Comparison of ENCODE assay signal across 9 mouse cellular contexts in genomic region chr19:45812115-45812514, GRCm38 (mm10). TPM values are rescaled to one million over a fixed set of nuclear protein-coding genes. Genes with fewer than 3 reads are reported as not detected.
DNase-seq lines count a peak whose midpoint lies in the region; ATAC-seq lines count a peak whose summit lies in the region.
"Had no signal": no experiment of that assay in that cellular context is flagged by ENCODE, and none has a peak within 500 bp of the region (broad histone marks: within the 10 kb centered on the region; RNA-seq: fewer than 3 reads in every experiment).

No protein-coding gene starts in this region.

- WGBS in forebrain, embryonic 14.5 days, result under 1% methylated on average over 16 of the region's 16 CpGs
- 1% methylated on average over 16 of the region's 16 CpGs for WGBS in lung, embryonic 15.5 days

- H3K27ac ChIP-seq in forebrain, embryonic 14.5 days (ENCODE audit: low read depth, low read length), result no peak overlapping the region
- no peak overlapping the region for H3K27ac ChIP-seq in lung, embryonic 15.5 days

- peak overlapping the region; percentile 22 for H3K4me3 ChIP-seq in forebrain, embryonic 14.5 days (ENCODE audit: low read depth, low read length)
- peak overlapping the region; percentile 21; the same call in 1 of the 2 replicates for H3K4me3 ChIP-seq in lung, embryonic 15.5 days
- H3K4me3 ChIP-seq: myocyte had no signal

- H3K4me2 ChIP-seq in forebrain, embryonic 14.5 days (ENCODE audit: low read length), result peak overlapping the region; percentile 50
- H3K4me2 ChIP-seq in lung, embryonic 15.5 days, result peak overlapping the region; percentile 53

- no peaks in the 10 kb centered on the region for H3K9me3 ChIP-seq in forebrain, embryonic 14.5 days (replicated peaks; ENCODE audit: control insufficient read depth, low read length)
- no peaks in the 10 kb centered on the region for H3K9me3 ChIP-seq in lung, embryonic 15.5 days

- H3K4me1 ChIP-seq in forebrain, embryonic 14.5 days (ENCODE audit: control insufficient read depth, insufficient read depth, low read length), result peaks cover 18% of the 10 kb centered on the region
- H3K4me1 ChIP-seq in lung, embryonic 15.5 days, result peaks cover 35% of the 10 kb centered on the region

- H3K9ac ChIP-seq in forebrain, embryonic 14.5 days (ENCODE audit: low read length), result peak overlapping the region; percentile 33
- H3K9ac ChIP-seq in lung, embryonic 15.5 days, result no peak overlapping the region

- ATAC-seq in forebrain, embryonic 14.5 days, result peak; percentile 24
- ATAC-seq in lung, embryonic 15.5 days (ENCODE audit: borderline replicate concordance, extremely low read depth, low FRiP score, low TSS enrichment), result no peak
- ATAC-seq in neutrophil, adult 5-6 weeks (ENCODE audit: extremely low read depth, insufficient number of reproducible peaks, low FRiP score, poor library complexity, severe bottlenecking), result peak; percentile 49

- peak; percentile 40 for DNase-seq in cerebellum, adult 9-11 months
- no peak for DNase-seq in cerebellum, postnatal 4 days (ENCODE audit: low spot score in 2 of 2)
- DNase-seq in adrenal gland, postnatal 25 days, result peak; percentile 74
- DNase-seq in forebrain, embryonic 14.5 days (ENCODE audit: low spot score), result peak; percentile 48
- DNase-seq in kidney, adult 18-20 months, result peak; percentile 71
- no peak for DNase-seq in left cerebral cortex, adult 11 months (ENCODE audit: low spot score)

- no peaks in the 10 kb centered on the region for H3K36me3 ChIP-seq in forebrain, embryonic 14.5 days (ENCODE audit: control insufficient read depth, insufficient read depth, low read length)
- no peaks in the 10 kb centered on the region for H3K36me3 ChIP-seq in lung, embryonic 15.5 days

- no peaks in the 10 kb centered on the region for H3K27me3 ChIP-seq in forebrain, embryonic 14.5 days (replicated peaks; ENCODE audit: control insufficient read depth, insufficient read depth, low read length)
- H3K27me3 ChIP-seq in lung, embryonic 15.5 days, result 0 out of 2 replicates have a peak, but pooled peaks cover 6% of the 10 kb centered on the region

RNA-seq across cellular contexts. Expression of gene Kcnip2, which starts 3.7 kb away (rescaled TPM):
- total RNA-seq in adrenal gland, postnatal 25 days (2021), result 0.27 TPM in 1 of 2 replicates, not detected in the other
- 4.6 and 6.8 TPM in 2 replicates for polyA plus RNA-seq in forebrain, embryonic 14.5 days (2014; fragmentation: Nextera tagmentation; extraction: Ambion mirVana)
- polyA plus RNA-seq in lung, embryonic 15.5 days (2015; fragmentation: Nextera tagmentation; extraction: Ambion mirVana), result 2.6 and 3.3 TPM in 2 replicates
- 0.23 and 1.4 TPM in 2 replicates for total RNA-seq in neutrophil, adult 5-6 weeks (2017)

RNA-seq across cellular contexts. Expression of gene Mgea5, which starts 28.5 kb away (rescaled TPM):
- 84.7 and 93.9 TPM in 2 replicates for total RNA-seq in adrenal gland, postnatal 25 days (2021)
- polyA plus RNA-seq in forebrain, embryonic 14.5 days (2014; fragmentation: Nextera tagmentation; extraction: Ambion mirVana), result 70.2 and 77.0 TPM in 2 replicates
- 44.7 and 51.9 TPM in 2 replicates for polyA plus RNA-seq in lung, embryonic 15.5 days (2015; fragmentation: Nextera tagmentation; extraction: Ambion mirVana)
- 514 and 539 TPM in 2 replicates for total RNA-seq in neutrophil, adult 5-6 weeks (2017)

Comparison
In these comparisons a context has a peak if more than half of its experiments do, and no peak if none do; other contexts are left out.
1. DNase-seq: peak in cerebellum, adult 9-11 months (single experiment), adrenal gland, postnatal 25 days (single experiment), forebrain, embryonic 14.5 days (single experiment) and kidney, adult 18-20 months (single experiment); none in cerebellum, postnatal 4 days (0 of 2) and left cerebral cortex, adult 11 months (single experiment).